Mouse (Mus musculus): ENCODE data around the gene Sbk1.
"Not testable (repeated sequence)": the region's sequence is repeated elsewhere in the genome, so short reads cannot be mapped to it uniquely, and the experiment has no call there.

Sbk1 gene

GRCm38 (mm10) chr7:126265949-126266348 is 6.5 kb upstream of the Sbk1 start:
- DNase-seq (ENCODE audit: low read depth, low spot score), result no peak

GRCm38 (mm10) chr7:126266372-126266870 is 6.0 kb upstream of the Sbk1 start:
- DNase-seq (ENCODE audit: low read depth, low spot score), result no peak

GRCm38 (mm10) chr7:126267606-126268005 is 4.8 kb upstream of the Sbk1 start:
- no peak for DNase-seq (ENCODE audit: low read depth, low spot score)

- peak; percentile 61 for DNase-seq (ENCODE audit: low read depth, low spot score)
Measured at GRCm38 (mm10) chr7:126272770-126273311, 422 bp downstream of the Sbk1 start.

GRCm38 (mm10) chr7:126273351-126274042 is 1.1 kb downstream of the Sbk1 start:
- no peak for DNase-seq (ENCODE audit: low read depth, low spot score)

- no peak for DNase-seq (ENCODE audit: low read depth, low spot score)
Measured at GRCm38 (mm10) chr7:126274137-126274536, 1.7 kb downstream of the Sbk1 start.

- DNase-seq (ENCODE audit: low read depth, low spot score), result no peak
Measured at GRCm38 (mm10) chr7:126274626-126275025, 2.2 kb downstream of the Sbk1 start.

GRCm38 (mm10) chr7:126275711-126276110 is 3.3 kb downstream of the Sbk1 start:
- no peak for DNase-seq (ENCODE audit: low read depth, low spot score)

GRCm38 (mm10) chr7:126276297-126276696 is 3.9 kb downstream of the Sbk1 start:
- DNase-seq (ENCODE audit: low read depth, low spot score), result no peak

GRCm38 (mm10) chr7:126277536-126278295 is 5.3 kb downstream of the Sbk1 start:
- no peak for DNase-seq (ENCODE audit: low read depth, low spot score)

- DNase-seq (ENCODE audit: low read depth, low spot score), result no peak
Measured at GRCm38 (mm10) chr7:126278799-126279198, 6.4 kb downstream of the Sbk1 start.

GRCm38 (mm10) chr7:126279774-126280482 is 7.5 kb downstream of the Sbk1 start:
- no peak for DNase-seq (ENCODE audit: low read depth, low spot score)

- peak; percentile 35 for DNase-seq (ENCODE audit: low read depth, low spot score)
Measured at GRCm38 (mm10) chr7:126280696-126281095, 8.3 kb downstream of the Sbk1 start.

GRCm38 (mm10) chr7:126281876-126282682 is 9.7 kb downstream of the Sbk1 start:
- DNase-seq (ENCODE audit: low read depth, low spot score), result no peak

GRCm38 (mm10) chr7:126282683-126282990 is 10.2 kb downstream of the Sbk1 start:
- not testable (repeated sequence) for DNase-seq (ENCODE audit: low read depth, low spot score)

GRCm38 (mm10) chr7:126284021-126284420 is 11.6 kb downstream of the Sbk1 start:
- no peak for DNase-seq (ENCODE audit: low read depth, low spot score)

- no peak for DNase-seq (ENCODE audit: low read depth, low spot score)
Measured at GRCm38 (mm10) chr7:126284441-126284840, 12.0 kb downstream of the Sbk1 start.

- peak; percentile 20 for DNase-seq (ENCODE audit: low read depth, low spot score)
Measured at GRCm38 (mm10) chr7:126284865-126285264, 12.4 kb downstream of the Sbk1 start.

- no peak for DNase-seq (ENCODE audit: low read depth, low spot score)
Measured at GRCm38 (mm10) chr7:126285293-126286211, 13.1 kb downstream of the Sbk1 start.

- DNase-seq (ENCODE audit: low read depth, low spot score), result no peak
Measured at GRCm38 (mm10) chr7:126286311-126286710, 13.9 kb downstream of the Sbk1 start.

Measured in R1 (cell line).